8 mouse cellular contexts compared by ENCODE assay signal in the genomic region with DNA sequence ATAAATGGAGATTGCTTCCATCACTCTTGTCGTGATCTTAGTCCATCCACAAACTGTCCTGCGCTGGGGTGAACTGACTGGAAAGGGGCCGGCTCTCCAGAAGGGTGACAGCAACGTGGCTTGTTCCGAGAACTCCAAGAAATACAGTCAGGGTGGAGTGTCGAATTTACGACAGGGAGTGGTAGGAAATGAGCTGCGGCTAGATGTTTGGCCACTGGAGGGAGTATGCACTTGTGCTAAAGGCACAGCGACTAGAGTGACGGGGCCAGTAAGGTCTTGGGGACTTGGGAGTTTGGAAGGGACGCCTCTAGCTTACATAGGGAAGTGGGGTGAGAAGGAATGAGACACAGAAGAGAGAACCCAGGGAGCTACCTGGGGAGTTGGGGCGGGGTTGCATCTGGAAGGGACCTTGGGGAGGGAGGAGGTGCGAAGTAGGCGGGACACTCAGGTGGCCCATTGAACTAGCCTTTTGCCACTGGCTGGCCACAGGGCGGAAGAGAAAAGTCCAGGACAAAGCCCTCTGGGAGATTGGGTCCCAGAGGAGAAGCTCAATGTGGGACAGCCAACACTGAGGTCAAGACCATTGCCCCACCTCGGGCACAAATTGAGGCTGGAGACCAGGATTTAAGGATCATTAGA. TPM values are rescaled to one million over a fixed set of nuclear protein-coding genes. Genes with fewer than 3 reads are reported as not detected.
DNase-seq lines count a peak whose midpoint lies in the region; ATAC-seq and TF ChIP-seq lines count a peak whose summit lies in the region.

Gene Gmfg (plus strand): TSS at position 516 of the 639 bp plus-strand sequence.

- intact Hi-C loops in heart, postnatal 25 days (cut with DNase I), result loop anchor here (5.0 kb wide), 1 partner anchor 85 kb away; the partner anchor contains the start of gene Rps16

- no peaks in the 10 kb centered on the region for H3K27me3 ChIP-seq in G1E (ENCODE audit: insufficient read depth, low read length)
- H3K27me3 ChIP-seq in forebrain, embryonic 14.5 days (replicated peaks; ENCODE audit: control insufficient read depth, insufficient read depth, low read length), result no peaks in the 10 kb centered on the region
- H3K27me3 ChIP-seq in lung, embryonic 15.5 days, result no peaks in the 10 kb centered on the region

- H3K4me1 ChIP-seq in G1E (ENCODE audit: insufficient read depth, low read depth, low read length), result peaks cover 58% of the 10 kb centered on the region
- H3K4me1 ChIP-seq in forebrain, embryonic 14.5 days (ENCODE audit: control insufficient read depth, insufficient read depth, low read length), result peaks cover 11% of the 10 kb centered on the region
- H3K4me1 ChIP-seq in lung, embryonic 15.5 days, result peaks cover 35% of the 10 kb centered on the region
- H3K4me1 ChIP-seq in olfactory bulb, adult 2 months (ENCODE audit: control insufficient read depth, insufficient read depth, low read length), result peaks cover 6% of the 10 kb centered on the region

- DNase-seq in G1E (ENCODE audit: low spot score), result peak; percentile 75
- peak; percentile 79 for DNase-seq in cerebellum, adult 11-12 months
- peak; percentile 90 for DNase-seq in forebrain, embryonic 14.5 days (ENCODE audit: low spot score)
- DNase-seq in heart, postnatal 25 days (ENCODE audit: low spot score), result peak; percentile 65
- peak; percentile 60 to 85 for DNase-seq in layer of hippocampus, adult 18-20 months (ENCODE audit: low spot score in 2 of 2)
- peak; percentile 90 for DNase-seq in thymus, postnatal 0 days (ENCODE audit: low spot score)

- peak within 1 kb of the TSS; percentile 78 for H3K4me3 ChIP-seq in G1E (ENCODE audit: low read depth, low read length)
- peak within 1 kb of the TSS; percentile 82 for H3K4me3 ChIP-seq in forebrain, embryonic 14.5 days (ENCODE audit: low read depth, low read length)
- peak within 1 kb of the TSS; percentile 94 for H3K4me3 ChIP-seq in lung, embryonic 15.5 days
- peak within 1 kb of the TSS; percentile 63 for H3K4me3 ChIP-seq in olfactory bulb, adult 2 months (ENCODE audit: insufficient read depth, low read depth, low read length)

- peak within 1 kb of the TSS; percentile 53 for H3K4me2 ChIP-seq in forebrain, embryonic 14.5 days (ENCODE audit: low read length)
- peak within 1 kb of the TSS; percentile 74 for H3K4me2 ChIP-seq in lung, embryonic 15.5 days

- peaks cover 6% of the 10 kb centered on the region for H3K36me3 ChIP-seq in G1E (replicated peaks)
- peaks cover 14% of the 10 kb centered on the region; the same call in 1 of the 2 replicates for H3K36me3 ChIP-seq in forebrain, embryonic 14.5 days (ENCODE audit: control insufficient read depth, insufficient read depth, low read length)
- H3K36me3 ChIP-seq in lung, embryonic 15.5 days, result peaks cover 6% of the 10 kb centered on the region; the same call in 1 of the 2 replicates

- peak; percentile 56; the same call in 1 of the 2 replicates for TF ChIP-seq CTCF in G1E (IDR thresholded peaks at IDR 0.05; ENCODE audit: low read depth, low read length)
- TF ChIP-seq CTCF in olfactory bulb, adult 2 months (IDR thresholded peaks at IDR 0.05; ENCODE audit: insufficient read depth, low read depth, low read length), result no peak

- H3K9ac ChIP-seq in forebrain, embryonic 14.5 days (ENCODE audit: low read length), result peak within 1 kb of the TSS; percentile 40
- H3K9ac ChIP-seq in lung, embryonic 15.5 days, result peak within 1 kb of the TSS; percentile 49

- H3K9me3 ChIP-seq in G1E (replicated peaks), result no peaks in the 10 kb centered on the region
- H3K9me3 ChIP-seq in forebrain, embryonic 14.5 days (replicated peaks; ENCODE audit: control insufficient read depth, low read length), result no peaks in the 10 kb centered on the region
- H3K9me3 ChIP-seq in lung, embryonic 15.5 days, result no peaks in the 10 kb centered on the region

- peak; percentile 29 for ATAC-seq in G1E (ENCODE audit: extremely low read depth, insufficient number of reproducible peaks, low FRiP score, poor library complexity, severe bottlenecking)
- peak; percentile 52 for ATAC-seq in forebrain, embryonic 14.5 days
- peak; percentile 20 for ATAC-seq in lung, embryonic 15.5 days (ENCODE audit: borderline replicate concordance, extremely low read depth, low FRiP score, low TSS enrichment)

- 2% methylated on average over 16 of the region's 16 CpGs for WGBS in forebrain, embryonic 14.5 days
- WGBS in lung, embryonic 15.5 days, result 3% methylated on average over 16 of the region's 16 CpGs
- 3% methylated on average over 16 of the region's 16 CpGs for WGBS in olfactory bulb, adult 2 months

- 0 out of 2 replicates have a peak within 1 kb of the TSS, but pooled peaks have one; percentile 15 for H3K27ac ChIP-seq in forebrain, embryonic 14.5 days (ENCODE audit: low read depth, low read length)
- peak within 1 kb of the TSS; percentile 60 for H3K27ac ChIP-seq in lung, embryonic 15.5 days
- peak within 1 kb of the TSS; percentile 68 for H3K27ac ChIP-seq in olfactory bulb, adult 2 months (ENCODE audit: insufficient read depth, low read depth, low read length)

- no peak for TF ChIP-seq POLR2A in olfactory bulb, adult 2 months (IDR thresholded peaks at IDR 0.05; ENCODE audit: insufficient read depth, low read depth, low read length)

RNA-seq across cellular contexts. Expression of gene Gmfg, which starts in this region (rescaled TPM):
- total RNA-seq in G1E (2014; fragmentation: Nextera tagmentation), result 38.5 and 40.1 TPM in 2 replicates
- total RNA-seq in G1E (2017), result 249 and 272 TPM in 2 replicates
- 7.9 and 8.4 TPM in 2 replicates for polyA plus RNA-seq in G1E (2012)
- 3.3 and 4.9 TPM in 2 replicates for polyA plus RNA-seq in forebrain, embryonic 14.5 days (2014; fragmentation: Nextera tagmentation; extraction: Ambion mirVana)
- total RNA-seq in heart, postnatal 25 days (2021), result 1 to 10 TPM; 5.0 to 5.6 TPM
- 1 to 10 TPM; 2.2 to 2.4 TPM for total RNA-seq in layer of hippocampus, adult 18-20 months (2021)
- 36.5 and 38.9 TPM in 2 replicates for polyA plus RNA-seq in lung, embryonic 15.5 days (2015; fragmentation: Nextera tagmentation; extraction: Ambion mirVana)
- not detected in 2 replicates for polyA plus RNA-seq in olfactory bulb, adult 2 months (2012; ENCODE audit: insufficient read depth, insufficient read length, low replicate concordance, missing spikeins)
- 777 and 920 TPM in 2 replicates for polyA plus RNA-seq in thymus, postnatal 0 days (2015; fragmentation: Nextera tagmentation; extraction: Ambion mirVana)

Comparison
In these comparisons a context has a peak if more than half of its experiments do, and no peak if none do; other contexts are left out.
1. Peak in every context shown above with its lines: DNase-seq, ATAC-seq, H3K4me3 ChIP-seq and H3K27ac ChIP-seq.
2. RNA of gene Gmfg (total RNA-seq): 38.5 to 272 TPM in G1E; 5.0 to 5.6 TPM in heart, postnatal 25 days and 2.2 to 2.4 TPM in layer of hippocampus, adult 18-20 months; every median in the first group is over 4 times any median in the second.
3. H3K27ac ChIP-seq: peak in every context shown above with its lines; median percentile 68 in olfactory bulb, adult 2 months; 60 in lung, embryonic 15.5 days; 15 in forebrain, embryonic 14.5 days.